Comparison of ENCODE assay signal across 11 mouse cellular contexts in genomic region chr12:110696975-110697400, GRCm38 (mm10). TPM values are rescaled to one million over a fixed set of nuclear protein-coding genes. Genes with fewer than 3 reads are reported as not detected.
DNase-seq lines count a peak whose midpoint lies in the region; ATAC-seq and TF ChIP-seq lines count a peak whose summit lies in the region.
"Had no signal": no experiment of that assay in that cellular context is flagged by ENCODE, and none has a peak within 500 bp of the region (broad histone marks: within the 10 kb centered on the region; RNA-seq: fewer than 3 reads in every experiment).

No protein-coding gene starts in this region.

- TF ChIP-seq EP300 in heart, postnatal 0 days (IDR thresholded peaks at IDR 0.05; ENCODE audit: low read depth): no peak

- no peak for ATAC-seq in heart, embryonic 11.5 days (replicated peaks; ENCODE audit: insufficient number of reproducible peaks, low FRiP score, low TSS enrichment)
- no peak for ATAC-seq in G1E (ENCODE audit: extremely low read depth, insufficient number of reproducible peaks, low FRiP score, poor library complexity, severe bottlenecking)
- ATAC-seq in heart, postnatal 0 days (ENCODE audit: insufficient read depth, low read depth): no peak

- H3K27ac ChIP-seq in heart, embryonic 11.5 days (ENCODE audit: low read depth, low read length): peak overlapping the region; percentile 89
- peak overlapping the region; percentile 96 for H3K27ac ChIP-seq in heart, postnatal 0 days (ENCODE audit: low read depth)
- peak overlapping the region; percentile 33; the same call in 1 of the 2 replicates for H3K27ac ChIP-seq in macrophage

- WGBS in heart, embryonic 11.5 days (ENCODE audit: insufficient replicate concordance): 47% methylated on average over 9 of the region's 9 CpGs
- WGBS in heart, postnatal 0 days: 45% methylated on average over 9 of the region's 9 CpGs
- 62% methylated on average over 9 of the region's 9 CpGs for WGBS in macrophage (ENCODE audit: missing documents)

- peaks cover 9% of the 10 kb centered on the region; the same call in 1 of the 2 replicates for H3K36me3 ChIP-seq in heart, embryonic 11.5 days (ENCODE audit: control insufficient read depth, insufficient read depth, low read length)
- H3K36me3 ChIP-seq in G1E (replicated peaks) (peaks cover 31% of the 10 kb centered on the region), macrophage (ENCODE audit: inconsistent target) (peaks cover 9% of the 10 kb centered on the region; the same call in 1 of the 2 replicates)
- H3K36me3 ChIP-seq in heart, postnatal 0 days (replicated peaks; ENCODE audit: control insufficient read depth, insufficient read depth, low read length): peaks cover 24% of the 10 kb centered on the region

- intact Hi-C loops in heart, postnatal 25 days (cut with DNase I): loop anchor here (2.0 kb wide), 1 partner anchor 106 kb away; no protein-coding TSS in a partner anchor

- H3K4me3 ChIP-seq in heart, embryonic 11.5 days (ENCODE audit: low read depth, low read length): peak overlapping the region; percentile 83
- peak overlapping the region; percentile 97 for H3K4me3 ChIP-seq in G1E (ENCODE audit: low read depth, low read length)
- H3K4me3 ChIP-seq in heart, postnatal 0 days (ENCODE audit: low read depth, low read length): peak overlapping the region; percentile 100
- H3K4me3 ChIP-seq in macrophage (ENCODE audit: inconsistent target): peak overlapping the region; percentile 43

- H3K4me2 ChIP-seq in heart, embryonic 11.5 days: peak overlapping the region; percentile 88
- peak overlapping the region; percentile 69 for H3K4me2 ChIP-seq in heart, postnatal 0 days (ENCODE audit: low read depth, low read length)

- DNase-seq in heart, postnatal 25 days (ENCODE audit: low spot score): no peak
- DNase-seq in G1E (ENCODE audit: low spot score): no peak
- no peak for DNase-seq in heart, postnatal 0 days (ENCODE audit: low spot score)
- DNase-seq in ovary, adult 18-20 months (ENCODE audit: low spot score): no peak
- DNase-seq in urinary bladder, postnatal 10 days (ENCODE audit: low spot score): no peak
- DNase-seq in spleen, adult 18-20 months: no peak

- H3K27me3 ChIP-seq in heart, embryonic 11.5 days (ENCODE audit: control insufficient read depth, insufficient read depth, low read length): no peaks in the 10 kb centered on the region
- no peaks in the 10 kb centered on the region for H3K27me3 ChIP-seq in G1E (ENCODE audit: insufficient read depth, low read length)
- H3K27me3 ChIP-seq in heart, postnatal 0 days (ENCODE audit: control insufficient read depth, insufficient read depth, low read length): no peaks in the 10 kb centered on the region
- H3K27me3 ChIP-seq: Patski had no signal

- peaks cover 24% of the 10 kb centered on the region for H3K4me1 ChIP-seq in heart, embryonic 11.5 days (ENCODE audit: control insufficient read depth, insufficient read depth, low read length)
- H3K4me1 ChIP-seq in G1E (ENCODE audit: insufficient read depth, low read depth, low read length): peaks cover 65% of the 10 kb centered on the region
- H3K4me1 ChIP-seq in heart, postnatal 0 days (ENCODE audit: control insufficient read depth, insufficient read depth): peaks cover 8% of the 10 kb centered on the region; the same call in 1 of the 2 replicates

- peaks cover 16% of the 10 kb centered on the region for H3K79me2 ChIP-seq in macrophage (ENCODE audit: inconsistent target)

- no peak for TF ChIP-seq CTCF in G1E (IDR thresholded peaks at IDR 0.05; ENCODE audit: low read depth, low read length)
- no peak for TF ChIP-seq CTCF in heart, postnatal 0 days (IDR thresholded peaks at IDR 0.05; ENCODE audit: low read depth)

- H3K9ac ChIP-seq in heart, embryonic 11.5 days (ENCODE audit: low read depth, low read length): peak overlapping the region; percentile 94
- H3K9ac ChIP-seq in heart, postnatal 0 days (replicated peaks; ENCODE audit: low read depth, low read length): peak overlapping the region; percentile 57

- no peaks in the 10 kb centered on the region for H3K9me3 ChIP-seq in heart, embryonic 11.5 days (replicated peaks; ENCODE audit: control insufficient read depth, low read length)
- H3K9me3 ChIP-seq in G1E (replicated peaks): no peaks in the 10 kb centered on the region
- H3K9me3 ChIP-seq in heart, postnatal 0 days (replicated peaks; ENCODE audit: control insufficient read depth, low read length): no peaks in the 10 kb centered on the region

RNA-seq across cellular contexts. Expression of gene Hsp90aa1, which starts 5.5 kb away (rescaled TPM):
- 729 and 869 TPM in 2 replicates for polyA plus RNA-seq in heart, embryonic 11.5 days (2014; fragmentation: Nextera tagmentation; extraction: Ambion mirVana)
- total RNA-seq in heart, postnatal 25 days (2021): 100 to 1,000 TPM; 136 to 207 TPM
- total RNA-seq in G1E (2014; fragmentation: Nextera tagmentation): 1,636 and 2,110 TPM in 2 replicates
- total RNA-seq in G1E (2017): 2,016 and 2,418 TPM in 2 replicates
- 197 and 458 TPM in 2 replicates for polyA plus RNA-seq in G1E (2012)
- 181 and 434 TPM in 2 replicates for total RNA-seq in heart, postnatal 0 days (2014; rRNA removed; ENCODE audit: low replicate concordance)
- polyA plus RNA-seq in heart, postnatal 0 days (2015; fragmentation: Nextera tagmentation; extraction: Ambion mirVana): 255 and 258 TPM in 2 replicates
- total RNA-seq in macrophage (2018; cell fraction: chromatin; rRNA removed): 100 to 1,000 TPM in 8 of 26 experiments, 10 to 100 TPM in 18; 32.1 to 205 (median 72.0) TPM
- total RNA-seq in macrophage (2018; cell fraction: cytosol; rRNA removed): 100 to 1,000 TPM; 196 to 384 (median 264) TPM
- 100 to 1,000 TPM in 24 of 26 experiments, 10 to 100 TPM in 2; 70.2 to 285 (median 139) TPM for total RNA-seq in macrophage (2018; cell fraction: nucleus; rRNA removed)
- polyA plus RNA-seq in macrophage (2018): 118 to 318 TPM (median 290 TPM) in 3 replicates

RNA-seq across cellular contexts. Expression of gene 1700001K19Rik, which starts 14.6 kb away (rescaled TPM):
- 0.23 TPM in 1 of 2 replicates, not detected in the other for polyA plus RNA-seq in heart, embryonic 11.5 days (2014; fragmentation: Nextera tagmentation; extraction: Ambion mirVana)
- not detected for total RNA-seq in heart, postnatal 25 days (2021)
- total RNA-seq in G1E (2014; fragmentation: Nextera tagmentation) (not detected in 2 replicates), G1E (2017) (0.17 TPM in 1 of 2 replicates, not detected in the other)
- polyA plus RNA-seq in G1E (2012) (not detected in 2 replicates), macrophage (2018) (not detected in 3 replicates)
- total RNA-seq in heart, postnatal 0 days (2014; rRNA removed; ENCODE audit: low replicate concordance): not detected in 2 replicates
- 0.16 TPM in 1 of 2 replicates, not detected in the other for polyA plus RNA-seq in heart, postnatal 0 days (2015; fragmentation: Nextera tagmentation; extraction: Ambion mirVana)
- total RNA-seq in macrophage (2018; cell fraction: chromatin; rRNA removed): not detected
- total RNA-seq in macrophage (2018; cell fraction: cytosol; rRNA removed): not detected
- total RNA-seq in macrophage (2018; cell fraction: nucleus; rRNA removed): not detected
- total RNA-seq: heart, postnatal 36 days had no signal
- polyA plus RNA-seq: urinary bladder, adult 2 months had no signal

RNA-seq across cellular contexts. Expression of gene Wdr20, which starts 40.8 kb away (rescaled TPM):
- polyA plus RNA-seq in heart, embryonic 11.5 days (2014; fragmentation: Nextera tagmentation; extraction: Ambion mirVana): 15.2 and 17.1 TPM in 2 replicates
- total RNA-seq in heart, postnatal 25 days (2021): 10 to 100 TPM; 27.9 to 28.6 TPM
- 28.5 and 36.9 TPM in 2 replicates for total RNA-seq in G1E (2014; fragmentation: Nextera tagmentation)
- total RNA-seq in G1E (2017): 47.1 and 47.7 TPM in 2 replicates
- polyA plus RNA-seq in G1E (2012): 8.1 and 16.4 TPM in 2 replicates
- total RNA-seq in heart, postnatal 0 days (2014; rRNA removed; ENCODE audit: low replicate concordance): 36.9 and 45.8 TPM in 2 replicates
- polyA plus RNA-seq in heart, postnatal 0 days (2015; fragmentation: Nextera tagmentation; extraction: Ambion mirVana): 10.7 and 12.1 TPM in 2 replicates
- total RNA-seq in macrophage (2018; cell fraction: chromatin; rRNA removed): 100 to 1,000 TPM in 2 of 26 experiments, 10 to 100 TPM in 24; 58.6 to 114 (median 80.3) TPM
- total RNA-seq in macrophage (2018; cell fraction: cytosol; rRNA removed): 10 to 100 TPM; 13.3 to 23.3 (median 17.3) TPM
- 10 to 100 TPM; 38.9 to 88.2 (median 61.7) TPM for total RNA-seq in macrophage (2018; cell fraction: nucleus; rRNA removed)
- 20.2 to 22.2 TPM (median 20.6 TPM) in 3 replicates for polyA plus RNA-seq in macrophage (2018)

Comparison
In these comparisons a context has a peak if more than half of its experiments do, and no peak if none do; other contexts are left out.
1. H3K27ac ChIP-seq: peak in every context shown above with its lines; median percentile 96 in heart, postnatal 0 days; 89 in heart, embryonic 11.5 days; 33 in macrophage.
2. H3K4me3 ChIP-seq: peak in every context shown above with its lines; median percentile 100 in heart, postnatal 0 days; 97 in G1E; 83 in heart, embryonic 11.5 days; 43 in macrophage.